Mouse (Mus musculus): ENCODE results near the gene Mkrn1. TPM values are rescaled to one million over a fixed set of nuclear protein-coding genes. Genes with fewer than 3 reads are reported as not detected.
"Not testable (repeated sequence)": the region's sequence is repeated elsewhere in the genome, so short reads cannot be mapped to it uniquely, and the experiment has no call there.

Mkrn1 gene
- polyA plus RNA-seq, 1 experiment from 2014 or later, result 83.4 TPM

DNA sequence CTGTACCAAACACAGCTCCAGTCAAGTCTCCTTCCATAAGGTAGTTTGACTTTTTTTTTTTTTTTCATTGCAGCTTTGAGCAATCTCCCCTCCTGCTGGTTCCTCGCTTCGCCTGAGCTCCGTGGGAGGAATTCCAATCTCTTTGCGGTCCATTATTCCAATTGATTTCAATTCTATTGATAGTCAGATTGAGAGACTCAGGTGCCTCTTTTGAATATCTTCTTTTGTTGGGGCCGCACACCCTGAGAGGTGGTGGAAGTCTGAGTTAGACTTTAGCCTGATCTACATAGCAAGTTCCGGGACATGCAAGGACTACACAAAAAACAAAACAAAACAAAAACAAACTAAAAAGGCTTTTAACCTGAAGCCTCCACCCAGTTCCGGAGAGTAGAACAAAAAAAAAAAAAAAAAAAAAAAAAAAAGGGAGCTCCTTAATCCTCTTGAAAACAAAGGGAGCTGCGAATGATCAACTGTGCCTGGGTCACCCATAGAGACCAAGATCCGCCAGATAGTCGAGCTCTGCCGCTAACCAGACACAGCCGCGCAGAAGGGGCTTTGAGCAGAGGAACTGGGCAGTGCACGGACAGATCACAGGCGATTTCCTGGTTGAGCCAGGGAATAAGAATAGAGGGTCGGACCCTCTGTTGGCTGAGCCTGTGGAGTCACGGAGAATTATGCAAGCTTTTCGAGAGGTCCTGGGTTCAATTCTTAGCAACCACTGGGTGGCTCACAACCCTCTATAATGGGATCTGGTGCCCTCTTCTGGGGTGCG lies 25.7 kb upstream of the Mkrn1 start:
- peak overlapping the region; percentile 43 for H3K4me2 ChIP-seq
- peak overlapping the region; percentile 22; the same call in 1 of the 2 replicates for H3K4me3 ChIP-seq
- no peak for ATAC-seq (ENCODE audit: extremely low read depth, insufficient number of reproducible peaks, low FRiP score, low TSS enrichment)
- H3K9ac ChIP-seq, result no peak overlapping the region
- no peaks in the 10 kb centered on the region for H3K27me3 ChIP-seq (replicated peaks)
- WGBS, result 16% methylated on average over 19 of the region's 19 CpGs
- H3K36me3 ChIP-seq, result no peaks in the 10 kb centered on the region
- H3K4me1 ChIP-seq, result no peaks in the 10 kb centered on the region; the same call in 1 of the 2 replicates
- H3K27ac ChIP-seq (replicated peaks), result no peak overlapping the region
- no peaks in the 10 kb centered on the region for H3K9me3 ChIP-seq

DNA sequence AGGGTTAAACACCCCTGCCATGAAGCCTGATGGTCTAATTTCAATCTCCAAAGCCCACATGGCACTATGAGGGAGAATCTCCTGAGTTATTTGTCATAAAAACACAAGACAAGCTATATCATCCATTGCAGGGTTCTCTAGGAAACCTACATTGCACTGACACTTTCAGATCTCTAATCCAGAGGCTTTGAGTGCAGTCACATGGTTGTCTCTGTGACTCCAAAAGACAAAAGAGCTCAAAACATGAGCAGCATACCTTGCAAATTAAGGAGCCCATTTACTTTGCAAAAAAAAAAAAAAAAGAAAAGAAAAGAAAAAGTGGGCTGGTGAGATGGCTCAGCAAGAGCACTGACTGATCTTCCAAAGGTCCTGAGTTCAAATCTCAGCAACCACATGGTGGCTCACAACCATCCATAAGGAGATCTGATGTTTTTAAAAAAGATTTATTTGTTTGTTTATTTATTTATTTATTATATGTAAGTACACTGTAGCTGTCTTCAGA lies 22.6 kb upstream of the Mkrn1 start:
- no peak overlapping the region for H3K27ac ChIP-seq (replicated peaks)
- H3K4me2 ChIP-seq, result no peak overlapping the region
- H3K9ac ChIP-seq, result no peak overlapping the region
- ATAC-seq (ENCODE audit: extremely low read depth, insufficient number of reproducible peaks, low FRiP score, low TSS enrichment), result no peak
- no peaks in the 10 kb centered on the region; the same call in 1 of the 2 replicates for H3K4me1 ChIP-seq
- no peak overlapping the region for H3K4me3 ChIP-seq
- no peaks in the 10 kb centered on the region for H3K36me3 ChIP-seq
- no peaks in the 10 kb centered on the region for H3K27me3 ChIP-seq (replicated peaks)
- H3K9me3 ChIP-seq, result no peaks in the 10 kb centered on the region

DNA sequence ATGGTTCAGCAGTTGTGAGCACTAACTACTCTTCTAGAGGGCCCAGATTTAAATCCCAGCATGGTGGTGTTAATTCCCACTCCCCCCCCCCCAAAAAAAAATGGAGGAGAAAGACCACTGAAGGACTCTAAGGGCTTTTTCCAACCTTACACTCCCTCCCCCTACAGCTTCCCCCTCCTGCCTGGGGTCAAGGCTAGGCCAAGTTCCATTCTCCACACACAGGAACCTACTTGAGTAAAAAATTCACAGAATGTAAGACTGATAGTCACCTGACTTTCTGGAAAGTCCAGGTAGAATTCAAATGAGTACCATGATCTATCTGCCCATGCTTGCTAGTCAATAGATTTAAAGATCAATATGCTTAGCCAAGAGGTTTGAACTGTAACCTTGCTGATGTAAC lies 19.9 kb upstream of the Mkrn1 start:
- Histone ChIP-seq H3K27ac (replicated peaks) (no peak overlapping the region), H3K36me3 (no peaks in the 10 kb centered on the region), H3K27me3 (replicated peaks) (no peaks in the 10 kb centered on the region), H3K4me1 (no peaks in the 10 kb centered on the region), H3K4me2 (no peak overlapping the region), H3K9me3 (no peaks in the 10 kb centered on the region), H3K9ac (no peak overlapping the region), H3K4me3 (no peak overlapping the region)
- no peak for ATAC-seq (ENCODE audit: extremely low read depth, insufficient number of reproducible peaks, low FRiP score, low TSS enrichment)

DNA sequence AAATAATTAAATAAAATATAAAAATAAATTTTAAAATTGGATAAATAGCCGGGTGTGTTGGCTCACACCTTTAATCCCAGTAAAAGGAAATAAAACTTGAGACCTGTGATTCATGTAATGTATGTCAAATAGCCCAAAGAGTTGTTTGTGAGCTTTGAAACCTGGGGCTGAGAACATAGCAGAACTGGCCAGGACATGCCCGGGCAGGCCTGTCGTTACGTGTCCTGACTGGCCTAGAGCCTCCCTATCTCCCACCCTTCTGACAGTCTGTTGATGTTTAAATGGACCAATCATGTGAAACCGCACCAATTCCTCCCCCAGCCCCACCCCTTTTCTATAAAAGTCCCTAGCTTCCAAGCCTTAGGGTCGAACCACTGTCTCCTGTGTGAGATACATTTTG lies 17.3 kb upstream of the Mkrn1 start:
- H3K4me1 ChIP-seq; H3K27ac ChIP-seq (replicated peaks); H3K4me2 ChIP-seq; ATAC-seq (ENCODE audit: extremely low read depth, insufficient number of reproducible peaks, low FRiP score, low TSS enrichment); H3K9ac ChIP-seq; H3K27me3 ChIP-seq (replicated peaks); H3K36me3 ChIP-seq; H3K9me3 ChIP-seq; H3K4me3 ChIP-seq: not testable (repeated sequence)
- 84% methylated on average over 6 of the region's 6 CpGs for WGBS

DNA sequence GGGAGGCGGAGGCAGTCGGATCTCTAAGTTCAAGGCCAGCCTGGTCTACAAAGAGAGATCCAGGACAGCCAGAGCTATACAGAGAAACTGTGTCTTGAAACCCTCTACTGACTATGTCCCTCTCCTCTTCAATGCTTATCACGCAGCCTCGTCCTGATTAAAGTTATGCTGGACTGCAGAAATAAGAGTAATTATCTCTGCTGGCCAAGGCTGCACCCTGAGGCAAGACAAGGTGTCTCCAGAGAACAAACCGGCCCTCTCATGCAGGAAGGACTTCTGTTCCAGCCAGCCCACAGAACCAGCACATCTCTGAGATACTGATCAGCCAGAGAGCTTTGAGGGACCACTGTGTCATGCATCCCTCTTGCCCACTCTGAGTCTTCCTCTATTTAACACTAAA lies 15.6 kb upstream of the Mkrn1 start:
- Histone ChIP-seq H3K27ac (replicated peaks) (no peak overlapping the region), H3K9ac (no peak overlapping the region), H3K27me3 (replicated peaks) (no peaks in the 10 kb centered on the region), H3K4me1 (no peaks in the 10 kb centered on the region), H3K9me3 (no peaks in the 10 kb centered on the region), H3K4me3 (no peak overlapping the region), H3K36me3 (no peaks in the 10 kb centered on the region), H3K4me2 (no peak overlapping the region)
- WGBS, result 78% methylated on average over 5 of the region's 5 CpGs
- no peak for ATAC-seq (ENCODE audit: extremely low read depth, insufficient number of reproducible peaks, low FRiP score, low TSS enrichment)

DNA sequence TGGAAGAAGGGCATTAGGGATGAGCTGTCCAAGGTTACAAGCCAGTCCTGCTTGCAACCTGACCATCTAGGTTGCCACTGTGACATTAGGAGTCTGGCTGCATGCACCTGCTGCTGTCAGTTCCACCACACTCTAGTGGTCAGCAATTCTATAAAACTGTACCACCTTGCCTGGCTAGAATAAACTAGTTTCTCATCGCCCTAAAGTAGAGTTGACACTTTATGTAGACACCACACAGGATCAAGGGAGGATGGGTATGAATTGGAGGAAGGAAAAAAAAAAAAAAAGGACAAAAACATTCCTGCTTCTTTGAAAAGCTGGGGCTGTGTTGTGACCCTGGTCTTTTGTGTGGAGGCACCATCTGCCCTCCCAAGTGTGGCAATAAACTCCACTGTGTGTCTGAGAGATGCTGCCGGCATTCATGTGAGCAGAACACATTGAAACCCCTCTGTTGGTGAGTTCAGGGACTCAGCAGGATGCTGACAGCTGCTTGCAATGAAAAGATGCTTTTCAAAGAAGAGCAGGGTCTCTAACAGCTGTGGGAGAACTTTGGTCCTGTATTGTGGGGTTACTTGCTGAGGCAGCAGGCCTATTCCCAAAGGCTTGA lies 14.7 kb upstream of the Mkrn1 start:
- Histone ChIP-seq H3K9me3 (no peaks in the 10 kb centered on the region), H3K9ac (no peak overlapping the region), H3K4me3 (no peak overlapping the region), H3K27ac (replicated peaks) (no peak overlapping the region), H3K27me3 (replicated peaks) (no peaks in the 10 kb centered on the region), H3K36me3 (no peaks in the 10 kb centered on the region), H3K4me2 (no peak overlapping the region), H3K4me1 (no peaks in the 10 kb centered on the region)
- ATAC-seq (ENCODE audit: extremely low read depth, insufficient number of reproducible peaks, low FRiP score, low TSS enrichment), result no peak
- WGBS, result 81% methylated on average over 2 of the region's 2 CpGs

DNA sequence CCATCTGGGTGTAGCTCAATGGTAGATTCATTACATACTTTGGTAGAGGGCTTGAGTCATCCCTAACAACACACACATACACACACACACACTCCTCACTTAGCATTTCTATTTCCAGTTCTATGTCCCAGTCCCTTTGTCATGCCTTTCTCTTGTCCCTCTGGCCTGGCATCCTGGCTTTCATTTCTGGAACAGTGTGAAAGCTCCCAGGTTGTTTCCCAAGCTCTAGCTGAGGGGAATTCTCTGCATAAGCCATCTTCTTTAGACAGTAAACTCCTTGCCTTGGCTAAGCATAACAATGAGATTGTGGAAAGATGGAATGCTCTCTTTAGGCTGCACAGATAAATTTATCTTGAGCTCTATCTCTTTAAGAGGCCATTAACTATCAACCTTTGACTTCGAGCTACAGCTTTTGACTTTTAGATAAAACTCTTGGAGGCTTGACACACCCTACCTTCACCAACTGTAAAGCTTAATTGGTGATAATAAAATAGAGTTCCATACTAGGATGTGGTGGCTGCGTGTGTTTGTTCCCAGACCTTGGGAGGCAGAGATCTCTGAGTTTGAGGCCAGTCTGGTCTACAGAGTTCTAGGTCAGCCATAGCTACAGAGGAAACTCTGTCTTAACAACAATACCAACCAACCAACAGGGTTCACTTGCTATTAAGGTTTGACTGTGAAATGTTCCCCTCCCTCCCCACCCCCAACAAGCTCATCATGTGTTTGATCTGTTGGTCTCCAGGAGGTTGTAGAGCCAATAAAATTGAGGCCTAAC lies 14.0 kb upstream of the Mkrn1 start:
- WGBS, result 63% methylated on average over 2 of the region's 2 CpGs
- Histone ChIP-seq H3K4me2 (no peak overlapping the region), H3K36me3 (no peaks in the 10 kb centered on the region), H3K9ac (no peak overlapping the region), H3K27ac (replicated peaks) (no peak overlapping the region), H3K4me1 (0 out of 2 replicates have a peak, but pooled peaks cover 4% of the 10 kb centered on the region), H3K4me3 (no peak overlapping the region), H3K9me3 (no peaks in the 10 kb centered on the region), H3K27me3 (replicated peaks) (no peaks in the 10 kb centered on the region)
- no peak for ATAC-seq (ENCODE audit: extremely low read depth, insufficient number of reproducible peaks, low FRiP score, low TSS enrichment)

DNA sequence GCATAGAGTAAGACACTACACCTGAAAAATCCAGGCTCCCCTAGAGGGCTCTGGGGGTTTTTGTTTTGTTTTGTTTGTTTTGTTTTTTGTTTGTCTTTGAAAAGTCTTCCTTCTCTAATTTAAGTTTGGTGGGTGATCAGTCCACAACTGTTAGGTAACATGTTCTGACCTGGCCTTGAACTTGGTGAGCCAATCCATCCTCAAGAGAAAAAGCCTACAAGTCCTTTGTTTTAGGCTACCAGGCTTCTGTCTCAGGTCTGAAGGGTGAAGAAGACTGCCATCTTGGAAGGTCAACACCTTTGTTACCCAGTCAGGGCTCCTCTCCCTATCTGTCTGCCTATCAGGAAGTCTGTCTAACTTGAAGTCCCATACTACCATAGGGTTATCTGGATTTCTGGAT lies 13.4 kb upstream of the Mkrn1 start:
- H3K4me1 ChIP-seq, result peaks cover 8% of the 10 kb centered on the region; the same call in 1 of the 2 replicates

DNA sequence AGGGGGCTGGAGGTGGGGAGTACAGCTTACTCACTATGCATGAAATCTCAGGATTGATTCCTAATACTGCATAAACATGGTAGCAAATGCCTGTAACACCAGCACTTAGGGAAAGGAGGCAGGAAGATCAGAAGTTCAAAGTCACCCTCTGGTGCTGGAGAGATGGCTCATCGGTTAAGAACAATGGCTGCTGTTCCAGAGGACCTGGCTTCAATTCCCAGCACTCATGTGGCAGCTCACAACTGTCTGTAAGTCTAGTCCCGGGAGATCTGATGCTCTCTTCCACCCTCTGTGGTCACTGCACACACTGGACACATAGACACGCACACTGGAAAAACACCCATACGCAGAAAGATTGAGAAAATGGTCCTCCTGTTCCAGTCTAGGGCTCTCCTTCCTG lies 12.9 kb upstream of the Mkrn1 start:
- H3K9ac ChIP-seq, result no peak overlapping the region
- 77% methylated on average over 4 of the region's 4 CpGs for WGBS

More for the DNA sequence above, 13.4 kb upstream of the Mkrn1 start:
- H3K4me3 ChIP-seq, result no peak overlapping the region
- H3K4me2 ChIP-seq, result no peak overlapping the region
- no peaks in the 10 kb centered on the region for H3K36me3 ChIP-seq
- H3K9ac ChIP-seq, result no peak overlapping the region
- no peak for ATAC-seq (ENCODE audit: extremely low read depth, insufficient number of reproducible peaks, low FRiP score, low TSS enrichment)
- H3K27me3 ChIP-seq (replicated peaks), result no peaks in the 10 kb centered on the region
- no peak overlapping the region for H3K27ac ChIP-seq (replicated peaks)
- H3K9me3 ChIP-seq, result no peaks in the 10 kb centered on the region

DNA sequence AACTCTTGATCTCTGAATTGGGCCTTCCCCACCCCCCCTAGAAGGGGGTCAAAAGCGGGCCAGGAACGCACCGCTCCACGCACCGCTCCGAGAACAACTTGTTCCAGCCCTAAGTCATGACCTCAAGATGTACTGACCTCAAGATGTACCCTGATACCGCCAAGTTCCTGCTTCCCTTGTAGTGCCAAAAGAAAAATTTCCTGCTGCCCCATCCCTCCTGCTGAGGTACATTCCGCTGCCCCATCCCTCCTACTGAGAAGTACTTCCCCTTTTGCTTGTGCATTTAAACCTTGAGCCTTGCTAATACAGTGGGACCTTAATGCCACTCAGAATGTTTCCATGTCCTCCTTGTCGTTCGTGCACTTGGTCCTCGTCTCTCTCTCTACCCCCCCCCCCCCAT lies 10.5 kb upstream of the Mkrn1 start:
- Histone ChIP-seq H3K27me3 (replicated peaks) (no peaks in the 10 kb centered on the region), H3K27ac (replicated peaks) (no peak overlapping the region), H3K4me1 (peaks cover 8% of the 10 kb centered on the region; the same call in 1 of the 2 replicates), H3K9me3 (no peaks in the 10 kb centered on the region), H3K9ac (no peak overlapping the region), H3K36me3 (no peaks in the 10 kb centered on the region), H3K4me2 (no peak overlapping the region), H3K4me3 (no peak overlapping the region)
- ATAC-seq (ENCODE audit: extremely low read depth, insufficient number of reproducible peaks, low FRiP score, low TSS enrichment), result no peak
- WGBS, result 67% methylated on average over 11 of the region's 11 CpGs

More for the DNA sequence above, 12.9 kb upstream of the Mkrn1 start:
- no peak for ATAC-seq (ENCODE audit: extremely low read depth, insufficient number of reproducible peaks, low FRiP score, low TSS enrichment)
- H3K4me2 ChIP-seq, result no peak overlapping the region
- H3K27me3 ChIP-seq (replicated peaks), result no peaks in the 10 kb centered on the region
- H3K27ac ChIP-seq (replicated peaks), result no peak overlapping the region
- H3K9me3 ChIP-seq, result no peaks in the 10 kb centered on the region
- H3K4me1 ChIP-seq, result peaks cover 8% of the 10 kb centered on the region; the same call in 1 of the 2 replicates
- H3K4me3 ChIP-seq, result no peak overlapping the region
- no peaks in the 10 kb centered on the region for H3K36me3 ChIP-seq

DNA sequence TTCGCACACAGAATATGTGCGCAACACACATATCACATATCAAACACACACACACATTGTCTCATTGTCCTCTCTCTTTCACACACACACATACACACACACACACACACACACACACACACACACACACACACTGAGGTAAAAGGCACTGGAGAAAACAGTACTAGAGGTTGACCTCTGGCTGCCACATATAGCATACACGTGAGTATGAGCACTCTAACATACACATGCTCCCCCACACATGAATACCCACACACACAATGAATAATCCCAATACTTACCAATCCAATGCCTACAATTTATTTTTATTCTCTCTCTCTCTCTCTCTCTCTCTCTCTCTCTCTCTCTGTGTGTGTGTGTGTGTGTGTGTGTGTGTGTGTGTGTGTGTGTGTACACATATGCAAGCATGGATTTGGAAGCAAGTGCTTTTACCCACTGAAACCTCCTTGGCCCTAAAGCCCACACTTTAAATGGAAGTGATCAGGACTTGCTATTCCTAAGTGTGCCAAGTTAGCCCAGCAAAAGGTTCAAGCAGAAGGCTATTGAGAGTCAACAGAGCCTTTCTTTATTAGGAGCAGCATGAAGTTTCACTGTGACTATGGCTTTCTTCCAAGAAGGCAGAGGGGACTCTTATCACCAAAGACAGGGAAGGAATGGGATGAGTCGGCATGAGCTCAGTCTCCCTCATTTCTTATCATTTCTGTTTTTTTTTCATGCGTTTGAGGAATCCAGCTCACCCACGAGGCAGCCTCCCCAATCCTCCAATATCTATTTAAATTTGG lies 8.9 kb upstream of the Mkrn1 start:
- ATAC-seq (ENCODE audit: extremely low read depth, insufficient number of reproducible peaks, low FRiP score, low TSS enrichment), result no peak
- no peaks in the 10 kb centered on the region for H3K36me3 ChIP-seq
- H3K4me1 ChIP-seq, result peaks cover 8% of the 10 kb centered on the region; the same call in 1 of the 2 replicates
- H3K9me3 ChIP-seq, result no peaks in the 10 kb centered on the region
- H3K9ac ChIP-seq, result no peak overlapping the region
- no peak overlapping the region for H3K4me3 ChIP-seq
- 51% methylated on average over 6 of the region's 6 CpGs for WGBS
- no peaks in the 10 kb centered on the region for H3K27me3 ChIP-seq (replicated peaks)
- H3K27ac ChIP-seq (replicated peaks), result peak overlapping the region; percentile 17; the same call in 1 of the 2 replicates
- H3K4me2 ChIP-seq, result no peak overlapping the region

Data from heart, embryonic 13.5 days (tissue).